Mouse (Mus musculus): Measurements from ENCODE around the gene Tmc5.

DNA sequence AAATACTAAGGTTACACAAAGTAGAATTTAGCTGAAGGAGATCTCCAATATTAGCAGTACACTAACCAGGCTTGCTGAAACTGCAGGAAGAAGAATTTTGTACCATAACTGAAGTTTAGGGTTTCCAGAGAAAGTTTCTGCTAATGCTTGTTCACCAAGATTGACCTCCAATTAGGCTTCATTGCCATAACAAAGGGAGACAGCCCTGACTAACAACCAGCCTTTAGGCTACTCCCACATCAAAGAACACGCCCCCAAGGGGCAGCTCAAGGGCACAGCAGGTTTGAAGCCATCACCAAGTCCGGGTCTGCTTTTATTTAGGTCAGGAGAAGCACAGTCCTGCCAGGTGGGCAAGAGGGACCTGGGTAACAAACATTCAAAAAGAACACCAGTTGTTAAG lies 17.2 kb upstream of the Tmc5 start:
- TF ChIP-seq POLR2A (IDR thresholded peaks at IDR 0.05; ENCODE audit: borderline replicate concordance, low read depth, low read length) (no peak), CTCF (IDR thresholded peaks at IDR 0.05; ENCODE audit: low read depth, low read length) (no peak)
